Mouse (Mus musculus): ENCODE data around the gene 1700020L24Rik.
A peak's percentile ranks its signal among the peaks of the same experiment; 100 is the strongest.

1700020L24Rik gene

DNA sequence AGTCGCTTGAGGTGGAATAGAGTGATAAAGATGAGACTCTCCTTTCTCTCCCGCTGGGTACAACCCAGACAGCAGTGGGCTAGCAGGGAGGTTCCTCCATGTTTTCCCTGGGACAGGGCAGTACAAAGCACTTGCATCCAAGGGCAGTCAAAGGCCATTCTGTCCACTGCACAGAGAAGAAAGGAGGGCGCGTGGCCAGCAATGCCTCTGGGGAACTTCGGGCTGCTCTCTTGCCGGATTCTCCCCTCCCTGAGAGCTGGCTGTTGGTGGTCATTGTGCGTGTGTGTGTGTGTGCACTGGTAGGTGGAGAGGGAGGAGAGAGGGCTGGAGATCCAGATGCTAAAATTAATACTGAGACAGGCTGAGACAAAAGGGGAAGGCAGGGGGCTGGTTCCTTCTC, 3.8 kb downstream of the 1700020L24Rik start:
- DNase-seq, result peak in 1 of 2 experiments; percentile 38

DNA sequence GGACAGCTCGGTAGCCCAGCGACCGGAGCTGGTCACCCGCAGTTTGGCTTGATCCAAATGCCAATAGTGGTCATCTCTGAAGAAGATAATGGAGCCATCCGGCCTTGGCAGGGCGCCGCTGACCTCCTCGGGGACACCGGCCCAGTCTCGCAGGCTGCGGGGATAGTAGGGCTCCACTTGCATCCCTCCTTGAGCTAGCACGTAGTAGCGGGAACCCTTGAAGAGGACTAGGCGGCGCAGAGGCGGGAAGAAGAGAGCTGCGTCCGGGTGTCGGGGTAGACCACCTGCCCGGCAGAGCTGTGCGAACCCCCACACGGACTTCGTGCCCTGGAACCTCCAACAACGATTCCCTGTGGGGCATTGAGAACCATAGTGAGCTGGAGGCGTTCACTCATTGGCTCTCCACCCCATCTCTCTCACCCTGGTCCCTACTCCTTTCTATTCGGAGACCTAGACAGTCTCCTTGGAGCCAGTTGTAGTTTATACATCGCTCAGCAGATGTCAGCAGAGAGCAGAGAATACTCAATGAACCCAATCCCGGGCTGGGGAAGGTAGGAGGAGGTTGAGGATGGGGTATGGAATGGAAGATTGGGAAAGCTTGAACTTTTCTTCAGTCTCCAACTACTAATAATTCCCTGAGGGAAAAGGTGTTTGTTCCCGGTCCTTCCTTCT, 5.3 kb downstream of the 1700020L24Rik start:
- peak; percentile 82 to 83 for DNase-seq

DNA sequence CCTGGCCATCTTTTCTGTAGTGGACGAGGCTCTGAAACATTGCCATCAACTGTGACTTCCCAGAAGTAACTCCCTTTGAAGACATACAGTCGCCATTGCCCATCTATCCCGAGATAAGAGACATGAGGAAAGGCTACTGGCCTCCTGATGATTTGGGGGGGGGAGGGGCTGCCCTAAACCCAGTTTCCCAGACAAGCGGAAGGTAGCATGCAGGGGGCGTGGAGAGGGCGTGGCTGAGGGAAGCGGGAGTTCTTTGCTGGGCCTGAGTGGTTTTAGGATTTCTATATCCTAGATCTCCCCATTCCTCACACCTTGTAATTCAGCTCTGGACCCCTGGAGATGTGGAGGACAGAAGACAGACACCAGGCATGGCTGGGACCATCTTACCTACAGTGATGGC, 6.3 kb downstream of the 1700020L24Rik start:
- DNase-seq, result peak in 1 of 2 experiments; percentile 35

DNA sequence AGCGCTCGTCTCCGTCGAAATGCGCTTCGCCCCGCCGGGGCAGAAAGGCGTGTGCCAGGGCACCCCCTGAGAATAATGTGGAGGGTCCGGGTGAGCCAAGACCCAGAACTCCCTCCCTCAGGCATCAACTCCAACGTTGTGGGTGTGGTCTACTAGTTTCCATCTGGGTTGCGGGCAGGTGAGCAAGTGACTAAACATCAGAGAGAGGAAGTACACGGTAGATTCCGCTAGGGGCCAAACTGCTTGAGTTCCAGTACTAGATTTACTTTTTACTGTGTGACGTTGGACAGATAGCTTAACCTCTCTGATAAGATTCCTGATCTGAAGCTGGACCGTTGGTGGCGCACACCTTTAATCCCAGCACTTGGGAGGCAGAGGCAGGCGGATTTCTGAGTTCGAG, 7.5 kb downstream of the 1700020L24Rik start:
- no peak for DNase-seq

DNA sequence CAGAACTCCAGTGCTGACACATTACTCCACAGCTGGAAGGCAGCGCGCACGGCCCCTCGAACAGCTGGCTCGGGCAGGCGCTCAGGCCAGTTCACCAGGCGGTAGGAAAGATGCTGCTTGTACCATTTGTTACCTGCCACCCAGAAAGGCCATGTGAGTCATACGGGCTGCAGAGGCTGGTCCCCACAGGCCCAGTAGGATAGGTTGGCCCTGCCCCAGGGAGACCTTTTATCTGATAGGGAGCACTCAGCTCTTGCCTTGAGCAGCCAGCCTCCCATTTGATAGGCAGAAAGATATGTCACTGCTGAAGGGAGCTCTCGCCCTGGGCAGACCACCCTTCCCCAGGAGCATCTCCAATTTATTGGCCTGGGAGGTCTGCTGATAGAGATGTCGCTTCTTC, 10.1 kb downstream of the 1700020L24Rik start:
- no peak for DNase-seq

DNA sequence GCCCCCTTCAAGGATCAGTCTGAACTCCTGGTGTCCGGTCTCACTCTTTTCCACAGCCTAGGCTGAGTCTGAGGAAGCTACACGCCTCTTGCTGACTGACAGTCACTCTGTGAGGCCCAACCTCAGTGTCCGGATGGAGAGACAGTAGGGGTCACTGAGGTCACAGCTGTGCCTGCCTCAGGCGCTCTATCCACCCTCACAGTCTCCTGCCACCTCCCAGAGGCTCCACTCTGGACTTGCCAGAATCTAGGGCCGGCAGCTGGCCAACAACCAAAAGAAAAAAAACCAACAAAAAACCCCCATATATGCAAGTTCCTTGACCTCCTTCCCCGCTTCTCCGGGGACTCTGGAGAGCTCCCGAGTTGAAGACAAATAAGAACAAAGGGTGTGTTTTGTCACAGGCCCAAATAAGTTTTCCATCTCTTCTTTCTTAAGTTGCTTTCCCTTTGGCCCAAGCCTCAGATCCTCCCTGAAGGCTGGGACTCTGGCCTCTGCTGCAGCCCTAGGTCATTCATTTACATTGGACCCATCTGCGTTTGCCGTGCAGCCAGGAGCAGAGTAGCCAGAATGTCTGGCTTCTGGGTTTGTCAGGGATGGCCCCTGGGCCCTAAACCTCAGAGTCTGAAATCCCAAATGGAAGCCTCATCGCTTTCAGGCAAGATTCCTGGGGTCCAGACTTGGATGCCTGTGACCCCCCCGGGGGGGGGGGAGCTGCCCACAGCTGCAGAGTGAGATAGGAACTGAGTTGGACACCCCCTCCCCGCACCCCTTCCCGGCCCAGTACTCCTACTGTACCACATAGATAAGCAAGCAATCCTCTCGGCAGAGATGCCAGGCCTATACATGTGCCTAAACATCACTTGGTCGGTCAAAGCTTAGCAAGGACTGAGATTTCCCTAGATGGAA, 10.8 kb downstream of the 1700020L24Rik start:
- peak; percentile 50 to 64 for DNase-seq

DNA sequence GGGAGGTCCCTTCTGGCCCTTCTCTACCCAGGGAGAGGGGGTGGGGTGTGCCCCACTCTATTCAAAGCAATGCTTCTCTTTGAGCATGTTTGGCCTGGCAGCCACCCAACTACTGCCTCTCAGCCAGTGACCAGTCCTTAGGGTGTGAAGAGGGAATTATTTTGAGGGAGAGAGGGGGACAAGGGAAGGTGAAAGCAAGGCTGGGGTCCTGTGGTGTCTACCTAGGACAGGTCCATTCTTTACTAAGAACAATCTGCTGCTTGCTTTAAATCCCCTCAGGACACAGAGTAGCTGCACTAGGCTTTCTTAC, 11.4 kb downstream of the 1700020L24Rik start:
- peak; percentile 60 to 68 for DNase-seq

DNA sequence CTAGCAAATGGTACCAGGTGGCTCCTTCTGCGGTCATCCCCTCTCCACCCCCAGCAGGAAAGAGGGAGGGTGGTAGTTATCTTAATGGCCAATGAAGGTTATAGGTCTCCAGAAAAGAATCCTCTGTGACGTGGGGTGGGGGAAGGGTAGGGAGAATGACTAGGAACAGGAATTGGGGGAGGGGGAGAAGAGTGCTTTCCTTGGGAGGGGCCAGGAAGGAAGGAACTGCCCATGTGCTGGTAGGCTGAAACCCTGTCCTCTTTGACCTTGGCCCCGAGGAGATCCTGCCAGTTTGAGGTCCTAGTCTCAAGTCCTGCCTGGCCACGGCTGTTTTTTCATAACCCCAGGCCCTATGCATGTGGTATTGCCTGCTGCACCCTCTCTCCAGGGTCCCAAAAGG, 11.8 kb downstream of the 1700020L24Rik start:
- DNase-seq, result peak in 1 of 2 experiments; percentile 37

DNA sequence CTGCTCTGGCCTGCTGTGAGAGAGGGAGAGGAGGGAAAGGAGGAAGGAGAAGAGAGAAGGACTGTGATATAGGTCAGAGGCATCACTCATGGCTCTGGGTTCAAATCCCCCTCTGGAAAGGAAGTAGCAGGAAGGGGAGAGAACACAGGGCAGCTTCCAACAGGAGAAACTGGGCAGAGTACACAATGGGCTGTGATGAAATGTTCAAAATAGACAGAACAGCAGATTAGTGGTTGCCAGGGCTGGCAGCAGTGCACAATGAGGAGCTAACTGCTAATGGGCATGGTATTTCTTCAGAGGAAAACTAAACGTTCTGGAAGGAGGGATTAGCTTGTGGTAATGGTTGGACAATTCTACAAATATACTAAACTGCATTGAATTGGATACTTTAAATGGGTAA, 13.1 kb downstream of the 1700020L24Rik start:
- DNase-seq, result no peak

DNA sequence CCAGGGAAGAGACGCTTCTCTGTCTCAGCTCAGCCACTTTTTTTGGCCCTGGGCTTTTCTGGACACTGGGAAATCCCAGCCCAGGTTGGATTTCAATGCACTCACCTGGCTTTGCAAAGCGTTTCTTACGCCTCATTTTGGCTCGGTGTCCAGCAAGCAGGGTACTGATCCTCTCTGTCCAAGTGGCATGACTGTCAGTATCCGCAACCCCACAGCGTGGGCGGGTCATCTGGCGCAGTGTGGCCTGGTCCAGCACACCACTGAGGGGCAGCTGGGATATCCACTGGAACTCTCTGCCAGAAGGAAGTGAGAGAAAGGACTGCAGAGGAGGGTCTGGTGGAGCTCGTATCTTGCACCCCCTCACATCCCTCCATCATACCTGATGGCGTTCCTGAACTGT, 13.8 kb downstream of the 1700020L24Rik start:
- DNase-seq, result no peak

DNA sequence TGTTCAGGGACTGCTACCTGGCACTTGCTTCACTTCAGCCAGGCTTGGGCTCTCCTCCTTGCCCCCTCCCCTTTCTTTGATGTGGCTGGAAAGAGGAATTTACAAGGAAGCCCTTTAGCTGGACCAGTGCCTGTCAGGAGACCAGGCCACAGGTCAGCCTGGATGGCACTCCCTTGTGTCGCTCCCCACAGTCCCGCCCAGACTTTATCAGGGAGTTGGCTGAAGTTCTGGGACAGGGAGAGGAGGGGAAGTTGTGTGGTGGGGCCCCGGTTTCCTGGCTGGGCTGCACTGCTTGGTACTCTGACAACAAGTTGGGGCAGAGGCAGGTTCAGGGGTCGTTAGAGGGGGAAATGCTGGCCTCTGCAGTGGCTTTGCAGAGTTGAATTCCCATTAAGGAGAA, 17.1 kb downstream of the 1700020L24Rik start:
- peak in 1 of 2 experiments; percentile 55 for DNase-seq

DNA sequence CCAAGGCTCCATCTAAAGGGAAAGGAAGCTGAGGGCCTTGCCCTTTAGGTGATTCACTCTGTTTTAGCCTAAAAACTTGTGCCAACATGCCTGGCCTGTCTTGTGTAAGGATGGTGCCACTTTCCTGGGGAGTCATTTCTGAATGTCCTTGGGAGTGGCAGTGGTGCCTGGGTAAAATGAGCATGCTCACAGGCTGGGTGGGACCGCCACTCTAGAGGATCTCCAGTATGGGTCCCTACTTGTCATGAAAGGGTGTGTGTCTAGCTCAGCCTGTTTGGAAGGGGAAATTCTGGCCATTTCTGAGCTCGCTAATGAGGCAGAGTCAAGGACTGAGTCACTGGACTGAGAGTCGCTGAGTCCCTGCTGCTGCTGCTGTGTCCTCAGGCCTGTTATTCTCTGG, 18.1 kb downstream of the 1700020L24Rik start:
- no peak for DNase-seq

DNA sequence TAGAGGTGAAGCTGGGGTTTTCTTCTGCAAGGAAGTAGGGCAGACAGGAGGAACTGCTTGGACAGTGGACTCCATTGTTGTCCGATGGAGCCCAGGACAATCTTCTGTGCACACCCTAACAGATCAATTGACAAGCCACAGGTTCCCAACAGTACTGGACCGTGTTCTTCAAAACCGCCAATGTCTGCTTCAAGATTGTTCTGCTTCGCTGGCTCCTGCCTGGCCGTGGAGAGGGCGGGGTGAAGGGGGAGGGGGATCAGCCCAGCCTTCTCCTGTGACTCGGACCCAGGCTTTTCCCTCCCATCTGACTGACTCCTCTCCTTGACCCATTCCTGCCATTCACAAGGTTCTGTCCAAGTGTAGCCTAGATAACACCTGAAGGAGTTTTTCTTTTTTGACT, 19.8 kb downstream of the 1700020L24Rik start:
- DNase-seq, result no peak

DNA sequence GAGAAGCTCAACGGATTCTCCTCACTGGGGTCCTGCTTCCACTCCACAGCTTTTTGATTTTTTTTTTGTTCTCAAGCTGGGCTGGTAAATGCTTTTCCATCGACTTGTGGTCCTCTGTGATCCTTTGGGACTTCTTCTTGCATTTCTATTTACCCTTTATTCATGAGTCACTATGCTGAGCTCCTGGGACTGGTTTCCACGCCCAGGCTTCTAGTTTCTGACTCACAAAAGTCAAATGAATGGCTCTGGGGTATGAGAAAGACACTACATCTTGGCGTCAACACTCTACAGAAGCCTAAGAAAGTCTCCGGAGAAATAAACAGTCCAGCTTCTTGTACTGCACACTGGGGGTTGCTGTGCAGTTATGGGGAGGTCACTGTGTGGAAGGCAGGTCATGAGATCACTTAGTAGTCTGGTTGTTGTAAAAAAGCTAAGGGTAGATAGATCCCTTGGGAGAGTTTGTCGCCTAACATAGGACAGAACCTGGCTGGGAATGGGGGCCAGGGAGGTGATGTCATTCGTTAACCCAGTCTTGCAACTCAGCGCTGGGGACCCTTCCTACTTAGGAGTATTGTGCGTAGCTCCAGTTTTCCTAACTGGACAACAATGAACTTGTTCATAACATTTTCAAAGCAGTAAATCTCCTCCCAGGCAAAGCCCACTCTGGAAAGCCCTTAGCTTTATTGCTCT, 20.6 kb downstream of the 1700020L24Rik start:
- DNase-seq, result no peak

DNA sequence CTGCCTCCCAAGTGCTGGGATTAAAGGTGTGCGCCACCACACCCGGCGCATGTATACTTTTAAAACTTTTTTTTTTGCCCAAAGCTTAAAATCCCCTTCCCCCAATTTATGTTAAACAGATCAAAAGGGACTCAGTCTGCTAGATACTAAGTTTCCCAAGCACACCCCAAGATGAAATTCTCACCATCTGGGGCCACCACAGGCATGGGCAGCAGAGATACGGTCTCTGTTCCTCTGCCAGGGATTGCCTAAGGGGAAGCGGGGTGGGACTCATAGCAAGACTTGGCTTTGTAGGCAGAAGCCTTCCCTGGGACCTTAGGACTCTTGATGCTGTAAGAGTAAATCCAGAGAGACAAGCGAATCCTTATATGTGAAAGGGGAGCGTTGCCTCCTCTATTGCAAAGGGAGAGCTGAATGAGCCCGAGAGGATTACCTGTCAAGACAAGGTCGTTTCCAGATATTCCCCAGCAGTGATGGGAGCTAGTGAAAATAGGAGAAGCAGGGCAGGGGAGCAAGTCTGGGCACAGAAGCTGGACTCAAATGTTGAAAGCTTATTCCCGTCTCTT, 24.1 kb downstream of the 1700020L24Rik start:
- DNase-seq, result no peak

DNA sequence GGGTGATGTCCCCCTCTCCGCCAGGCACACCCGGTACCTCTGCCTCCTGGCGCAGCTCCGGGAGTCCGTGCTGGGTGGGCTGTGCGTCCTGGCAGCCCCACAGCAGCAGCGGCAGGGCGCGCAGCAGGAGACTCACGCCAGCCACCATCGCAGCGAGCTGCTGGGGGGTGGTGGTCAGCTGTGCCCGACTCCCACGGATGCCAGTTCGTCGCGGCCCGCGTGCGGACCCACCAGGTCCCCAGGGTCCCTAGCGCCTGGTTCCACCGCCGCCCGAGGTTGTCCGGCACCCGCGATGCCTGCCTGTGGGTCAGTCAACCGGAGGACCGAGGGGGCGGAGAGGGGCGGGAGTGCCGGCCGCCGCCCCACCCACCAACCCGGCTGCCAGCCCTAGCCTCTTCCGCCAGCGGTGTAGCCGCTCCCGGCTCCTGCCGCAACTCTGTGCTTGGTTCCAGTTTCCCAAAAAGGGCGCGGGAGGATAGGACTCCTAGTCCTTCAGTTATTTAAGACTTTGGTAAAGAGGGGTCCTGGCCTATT, 25.3 kb downstream of the 1700020L24Rik start, which contains the start of gene Mmp28:
Gene Mmp28 (minus strand): TSS at position 361 of the 534 bp plus-strand sequence.
- peak; percentile 73 to 82 for DNase-seq

DNA sequence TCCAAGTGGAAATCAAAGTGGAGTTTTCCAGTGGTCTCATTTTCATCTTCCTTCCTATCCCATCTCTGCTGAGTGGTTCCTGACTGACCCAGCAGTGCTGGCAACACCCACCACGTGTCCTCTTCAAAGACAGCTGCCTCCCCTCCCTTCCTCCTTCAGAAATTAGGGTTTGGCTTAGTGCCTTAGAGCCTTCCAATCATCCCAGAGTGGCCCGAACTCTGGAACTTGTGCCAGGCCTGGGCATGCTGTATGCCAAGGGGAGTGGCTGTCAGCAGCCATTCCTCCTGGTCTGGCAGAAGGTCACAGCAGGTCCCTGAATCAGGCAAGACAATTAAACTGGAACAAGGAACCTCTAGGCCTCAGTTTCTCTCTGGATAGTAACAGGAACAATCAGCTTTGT, 28.5 kb downstream of the 1700020L24Rik start:
- peak in 1 of 2 experiments; percentile 40 for DNase-seq

DNA sequence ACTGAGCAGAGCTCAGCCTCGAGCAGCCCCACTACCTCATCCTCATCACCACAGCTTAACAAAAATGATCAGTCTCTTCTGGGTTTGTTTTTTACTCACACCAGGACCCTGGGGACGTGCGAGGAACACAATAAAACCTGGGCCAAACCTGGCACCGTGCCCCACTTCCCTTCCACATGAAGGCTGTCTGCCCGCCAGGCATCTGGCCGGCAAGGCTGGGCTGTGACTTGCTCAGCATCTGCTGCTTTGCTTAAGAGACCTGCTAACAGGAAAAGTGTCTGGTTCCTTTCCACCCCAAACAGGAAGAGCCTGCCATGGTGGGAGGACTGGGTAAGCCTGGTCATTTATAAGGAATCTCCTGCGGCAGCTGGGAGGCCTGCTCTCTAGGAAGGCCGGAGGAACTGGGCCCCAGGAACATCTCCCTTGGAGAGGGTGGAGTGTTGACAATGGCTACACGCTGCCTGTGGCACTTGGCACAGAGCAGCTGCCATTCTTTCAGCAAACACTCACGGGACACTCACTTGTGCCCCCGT, 29.7 kb downstream of the 1700020L24Rik start:
- peak; percentile 78 to 85 for DNase-seq

DNA sequence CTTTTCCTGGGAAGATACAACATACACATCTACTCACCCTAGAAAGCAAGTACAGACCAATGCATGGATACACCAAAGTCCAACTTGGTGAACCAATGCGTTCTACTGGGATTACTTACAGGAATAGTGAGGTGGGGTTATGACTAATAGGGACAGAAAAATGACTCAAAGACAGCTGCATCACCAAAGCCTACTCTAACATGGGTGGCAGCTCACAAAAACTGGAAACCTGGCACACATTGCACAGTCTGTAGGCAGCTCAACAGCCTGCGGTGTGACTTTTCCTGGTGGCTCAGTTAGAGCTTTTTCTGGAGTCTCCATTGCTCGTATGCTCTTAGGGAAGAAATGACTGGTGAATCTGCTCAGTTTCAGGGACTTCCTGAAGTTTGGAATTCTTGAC, 31.3 kb downstream of the 1700020L24Rik start:
- no peak for DNase-seq

DNA sequence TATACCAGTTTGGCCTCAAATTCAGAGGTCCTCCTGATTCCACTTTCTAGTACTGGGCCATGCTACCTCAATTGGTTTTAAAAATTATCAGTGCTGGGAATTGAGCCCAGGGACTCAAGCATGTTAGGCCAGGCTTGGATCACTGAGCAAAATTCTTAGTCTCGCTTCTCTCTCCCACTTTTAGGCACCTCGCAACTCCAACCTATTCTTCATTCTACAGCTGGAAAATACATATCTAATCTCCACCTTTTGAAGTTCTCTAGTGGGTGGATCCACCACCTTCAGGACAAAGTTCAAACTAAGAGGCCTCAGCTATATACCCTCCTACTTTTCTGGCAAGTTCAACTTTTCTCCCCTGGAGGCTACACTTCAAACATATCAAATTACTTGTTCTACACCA, 34.3 kb downstream of the 1700020L24Rik start:
- no peak for DNase-seq

DNA sequence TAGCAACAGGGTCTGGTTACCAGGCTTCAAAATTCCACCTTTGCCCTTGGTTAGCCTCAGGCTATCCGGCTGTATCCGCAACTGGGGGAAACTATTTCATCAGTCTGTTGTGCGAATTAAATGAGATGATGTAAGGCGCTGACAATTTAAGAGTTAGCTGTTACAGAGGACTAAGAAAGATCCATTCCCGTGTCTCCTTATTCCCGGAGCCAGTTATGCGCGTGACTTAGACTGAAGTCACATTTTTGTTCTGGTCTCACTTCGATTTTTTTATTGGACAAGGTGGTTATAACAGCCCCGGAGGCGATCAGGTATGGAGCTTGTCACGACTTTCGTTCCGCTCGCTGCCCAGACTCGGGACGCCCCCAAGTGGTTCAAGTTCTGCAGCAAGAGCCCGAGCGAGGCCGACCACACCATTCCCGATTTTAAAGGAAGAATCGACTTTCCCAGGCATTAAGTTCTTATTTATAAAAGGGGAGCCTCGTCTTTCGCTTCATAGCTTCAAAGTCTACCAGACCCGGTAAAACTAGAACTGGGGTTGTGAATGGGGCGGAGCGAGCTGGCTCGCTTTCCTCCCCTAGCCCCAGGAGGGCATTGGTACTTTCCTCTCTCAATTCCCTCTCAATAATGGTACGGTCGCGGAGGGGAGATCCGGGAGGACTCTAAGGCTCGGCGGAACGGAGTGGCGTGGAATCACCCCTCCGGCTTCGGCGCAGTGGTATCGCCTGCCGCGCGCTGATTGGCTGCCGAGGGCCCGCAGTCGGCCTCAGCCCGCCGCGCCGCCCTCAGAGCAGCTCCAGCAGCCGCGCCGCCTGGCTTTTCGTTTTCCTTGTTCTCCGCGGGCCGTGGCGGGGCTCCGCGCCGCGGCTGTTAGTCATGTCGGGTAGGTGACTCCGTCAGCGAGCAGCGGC, 35.1 kb downstream of the 1700020L24Rik start, which contains the start of gene Taf15:
Gene Taf15 (plus strand): TSS at position 763 of the 911 bp plus-strand sequence.
- DNase-seq, result peak; percentile 98 to 99
